Mouse (Mus musculus) urinary bladder, postnatal 25 days (tissue): ENCODE measurements around the gene Dnajb5.

ENCODE experiments used
- DNase-seq: peaks from one replicate; pipeline ENCODE4 v3.0.0; 2022; ENCODE audit warnings: low spot score

Dnajb5 gene

DNA sequence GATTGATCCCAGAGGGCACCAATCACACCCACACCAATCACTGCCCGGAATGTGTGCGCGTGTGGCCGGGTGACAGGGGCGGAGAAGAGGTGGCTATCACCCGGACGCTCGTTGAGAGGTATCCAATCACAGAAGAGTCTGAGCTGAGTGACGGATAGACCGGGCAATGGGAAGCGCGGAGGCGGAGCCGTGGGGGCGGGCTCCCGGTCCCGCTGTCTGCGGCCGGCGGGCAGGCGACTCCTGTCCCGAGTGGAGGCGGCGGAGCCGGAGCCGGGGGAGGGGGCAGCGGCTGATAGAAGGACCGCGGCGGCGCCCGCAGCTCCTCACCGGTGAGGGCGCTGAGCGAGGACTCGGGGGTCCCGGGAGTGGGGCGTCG, at the start of gene Dnajb5:
Gene Dnajb5, plus strand, starts transcription at position 139 of the 376 bp plus-strand sequence.
- peak; percentile 95 for DNase-seq

DNA sequence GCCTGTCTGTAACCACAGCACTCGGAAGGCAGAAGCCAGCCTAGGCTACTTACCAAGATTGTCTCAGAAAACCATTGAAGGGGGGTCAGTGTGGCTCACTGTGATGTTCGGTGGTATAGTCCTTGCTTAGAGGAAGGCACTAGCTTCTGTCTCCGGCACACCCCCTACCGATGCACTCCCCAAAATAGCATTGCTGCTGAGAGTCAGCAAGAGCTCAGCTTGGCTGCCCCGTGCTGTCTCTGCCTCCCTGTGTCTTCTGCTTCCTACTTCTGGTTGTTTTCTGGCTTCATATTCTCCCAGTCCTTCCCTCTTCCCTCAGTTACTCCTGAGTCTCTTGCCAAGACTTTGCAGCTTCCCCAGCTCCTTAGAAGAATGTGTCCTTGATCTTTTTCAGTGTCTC, 48.7 kb upstream of the Dnajb5 start:
- DNase-seq: no peak

DNA sequence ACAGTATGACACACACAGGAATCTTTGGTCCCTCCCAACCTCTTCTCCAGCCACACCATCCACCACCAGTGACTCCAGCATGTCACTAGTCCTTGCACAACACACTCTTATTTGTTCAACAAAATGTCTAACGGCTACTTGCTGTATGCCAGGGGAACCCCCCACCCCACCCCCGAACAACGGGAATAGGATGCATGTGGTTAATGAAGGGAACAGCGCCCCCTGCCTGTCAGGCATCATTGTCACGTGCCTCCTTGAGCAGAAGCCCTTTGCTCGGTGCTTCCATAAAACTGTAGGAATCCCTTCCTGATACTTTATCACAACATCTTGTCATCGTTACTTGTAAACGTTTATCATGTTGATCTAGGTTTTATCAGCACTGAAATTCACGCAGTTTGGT, 47.4 kb upstream of the Dnajb5 start:
- no peak for DNase-seq

DNA sequence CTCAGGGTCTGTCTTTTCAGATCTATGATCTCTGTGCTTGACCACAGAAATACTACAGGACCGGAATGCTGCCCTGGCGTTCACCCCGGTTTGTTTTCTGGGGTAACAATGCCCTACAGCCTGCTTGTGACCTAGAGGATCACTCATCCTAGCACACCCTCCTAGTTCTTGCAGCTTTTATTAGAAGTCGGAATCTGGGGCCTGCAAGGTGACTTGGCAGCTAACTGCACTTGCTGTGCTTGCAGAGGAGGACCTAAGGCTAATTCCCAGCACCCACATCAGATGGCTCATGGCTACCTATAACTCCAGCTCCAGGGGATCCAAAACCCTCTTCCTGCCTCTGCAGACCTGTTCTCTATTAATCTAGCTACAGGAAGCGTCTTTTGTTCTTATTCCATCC, 46.9 kb upstream of the Dnajb5 start:
- no peak for DNase-seq

DNA sequence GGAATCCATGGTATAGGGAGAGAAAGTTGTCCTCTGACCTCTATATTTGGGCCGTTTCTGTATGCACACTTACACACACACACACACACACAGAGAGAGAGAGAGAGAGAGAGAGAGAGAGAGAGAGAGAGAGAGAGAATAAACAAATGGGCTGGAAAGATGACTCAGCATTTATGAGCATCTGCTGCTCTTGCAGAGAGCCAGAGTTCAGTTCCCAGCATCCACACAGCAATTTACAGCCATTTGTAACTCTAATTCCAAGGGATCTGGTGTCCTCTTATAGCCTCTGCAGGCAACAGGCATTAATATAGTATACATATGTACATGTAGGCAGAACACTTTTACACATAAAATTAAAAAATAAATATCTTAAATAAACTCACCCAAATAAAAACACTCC, 45.7 kb upstream of the Dnajb5 start:
- DNase-seq: no peak

DNA sequence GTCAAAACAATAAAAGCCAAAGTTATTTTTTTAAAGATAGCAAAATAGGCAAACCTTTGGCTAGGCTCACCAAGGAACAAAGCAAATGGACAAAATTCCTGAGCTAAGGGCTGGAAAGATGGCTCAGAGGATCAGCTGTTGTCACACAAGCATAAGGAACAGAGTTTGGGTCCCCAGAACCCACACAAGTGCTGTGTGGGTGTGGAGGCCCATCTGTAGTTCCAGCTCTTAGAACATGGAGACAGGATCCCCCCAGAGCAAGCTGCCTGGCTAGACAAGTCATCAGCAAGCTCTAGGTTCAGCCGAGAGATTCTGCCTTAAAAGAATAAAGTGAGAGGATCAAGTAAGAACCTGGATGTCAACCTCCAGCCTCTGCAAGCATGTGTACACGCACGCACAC, 45.1 kb upstream of the Dnajb5 start:
- DNase-seq: no peak

DNA sequence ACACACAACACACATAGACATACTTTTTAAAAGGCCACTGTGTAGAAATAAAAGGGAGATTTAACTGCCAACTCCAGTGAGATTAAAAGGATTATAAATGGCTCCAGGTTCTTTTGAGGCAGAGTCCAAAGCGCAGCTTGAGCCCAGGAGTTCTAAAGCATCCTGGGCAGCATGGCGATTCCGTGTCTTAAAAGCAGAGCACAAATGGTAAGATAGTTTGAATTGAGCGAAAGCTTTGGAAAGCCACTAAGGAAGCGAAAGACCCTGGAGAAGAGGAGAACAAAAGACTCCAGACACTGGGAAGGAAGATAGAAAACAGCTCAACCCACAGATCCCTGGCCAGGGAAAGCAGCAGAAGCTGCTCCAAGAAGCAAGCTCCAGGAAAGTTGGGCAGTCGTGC, 44.6 kb upstream of the Dnajb5 start:
- DNase-seq: no peak

DNA sequence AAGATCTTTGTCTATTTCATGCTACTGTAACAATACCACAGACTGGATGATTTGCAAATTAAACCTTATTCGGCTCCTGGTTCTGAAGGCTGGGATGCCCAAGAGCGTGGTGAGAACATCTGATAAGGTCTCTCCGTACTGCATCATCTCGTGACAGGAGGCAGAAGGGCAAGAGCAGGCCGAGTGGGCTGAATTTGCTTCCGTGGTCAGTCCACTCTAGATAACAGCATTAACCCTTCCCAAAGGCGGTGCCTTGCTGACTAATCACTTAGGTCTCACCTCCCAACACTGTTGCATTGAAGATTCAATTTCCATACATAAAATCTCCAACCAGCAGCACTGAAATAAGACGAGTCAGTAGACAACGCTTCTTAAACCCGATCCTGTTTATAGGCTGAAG, 36.2 kb upstream of the Dnajb5 start:
- no peak for DNase-seq

DNA sequence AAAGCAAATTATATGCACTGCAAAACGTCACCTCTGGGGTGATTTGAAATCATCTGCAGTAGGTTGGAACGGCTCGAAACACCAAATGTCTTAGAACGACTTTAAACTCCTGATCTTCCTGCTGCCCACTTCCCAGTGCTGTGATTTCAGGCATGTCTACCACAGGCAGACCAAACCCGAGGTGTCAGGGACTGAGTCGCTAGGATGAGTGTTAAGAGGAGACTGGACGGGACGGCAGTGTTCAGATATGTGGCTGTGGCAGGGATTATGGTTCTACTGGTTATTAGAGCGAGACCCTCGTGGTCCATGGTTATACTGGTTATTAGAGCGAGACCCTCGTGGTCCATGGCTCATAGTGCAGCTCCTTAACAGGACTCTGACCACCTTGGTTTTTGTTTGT, 34.3 kb upstream of the Dnajb5 start:
- DNase-seq: no peak

DNA sequence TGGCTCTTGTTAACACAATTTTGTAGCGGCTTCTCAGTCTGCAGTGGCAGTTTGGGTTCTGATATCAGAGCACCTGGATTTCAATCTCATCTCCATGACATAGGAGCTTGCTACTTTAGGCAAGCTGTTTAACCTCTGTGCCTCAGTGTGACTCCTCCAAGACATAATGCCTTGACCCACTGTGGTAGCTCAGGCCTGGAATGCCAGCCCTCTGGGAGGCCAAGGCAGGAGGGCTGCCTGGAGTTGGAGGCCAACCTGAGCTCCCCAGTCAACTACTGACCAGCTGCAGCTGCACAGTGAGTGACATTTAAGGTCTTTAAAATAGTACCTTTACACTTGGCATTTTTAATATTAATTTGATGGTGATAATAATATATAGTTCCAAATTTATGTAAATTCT, 33.6 kb upstream of the Dnajb5 start:
- DNase-seq: no peak

DNA sequence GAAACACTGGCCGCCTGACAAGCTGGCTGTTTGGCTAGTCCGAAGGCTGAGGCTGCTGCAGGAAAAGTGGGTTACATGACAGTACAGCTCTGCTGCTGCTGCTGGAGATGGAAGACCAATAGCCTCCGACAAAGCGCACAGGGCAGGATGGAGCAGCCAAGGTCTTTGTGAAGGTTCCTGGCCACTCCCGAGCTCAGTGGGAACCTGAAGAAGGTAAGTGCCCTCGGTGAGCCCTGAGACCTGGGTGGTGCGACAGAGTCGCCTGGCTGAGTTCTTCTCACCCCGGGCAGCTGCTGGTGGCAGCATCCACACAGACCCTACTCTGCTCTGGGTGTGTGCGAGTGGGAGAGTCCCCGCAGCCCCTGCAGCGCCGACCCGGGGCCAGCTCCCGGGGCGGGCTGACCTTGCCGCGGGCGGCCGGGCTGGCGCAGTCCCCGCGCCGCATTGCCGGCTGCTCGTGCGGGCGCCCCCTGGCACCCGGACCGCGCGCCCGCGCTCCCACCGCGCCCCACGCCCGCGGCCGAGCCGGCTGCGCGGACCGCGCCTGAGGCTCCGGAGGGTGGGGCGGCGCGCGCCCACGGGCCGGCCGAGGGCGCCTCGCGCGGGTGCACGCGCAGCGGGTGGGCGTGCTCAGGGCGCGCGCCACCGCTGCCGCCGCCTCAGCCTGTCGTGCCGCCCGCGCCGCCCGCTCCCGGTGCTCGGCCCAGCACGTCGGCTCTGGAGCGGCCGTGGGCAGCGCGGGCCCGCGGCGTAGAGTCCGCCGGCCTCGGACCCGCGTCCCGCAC, 32.8 kb upstream of the Dnajb5 start, which contains the start of gene Phf24:
Gene Phf24, plus strand, starts transcription at position 44 of the 785 bp plus-strand sequence.
- DNase-seq: peak; percentile 15

DNA sequence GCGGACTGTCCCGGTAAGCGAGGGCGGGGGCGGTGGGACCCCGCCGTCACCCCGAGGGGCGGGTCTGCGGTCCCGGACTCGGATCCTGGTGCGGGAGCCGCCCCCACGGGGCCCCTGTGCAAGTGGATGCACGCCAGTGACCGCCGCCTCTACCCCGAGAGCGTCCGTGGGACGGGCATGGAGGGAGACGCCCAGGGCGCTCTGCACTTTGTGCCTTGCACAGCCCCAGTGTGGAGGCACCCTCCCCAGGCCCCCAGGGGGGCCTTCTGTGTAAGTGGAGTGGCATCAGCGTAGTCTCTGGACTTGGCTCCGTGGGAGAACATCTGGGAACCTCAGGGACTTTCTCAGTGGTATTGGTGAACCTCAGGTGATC, 32.2 kb upstream of the Dnajb5 start:
- no peak for DNase-seq

DNA sequence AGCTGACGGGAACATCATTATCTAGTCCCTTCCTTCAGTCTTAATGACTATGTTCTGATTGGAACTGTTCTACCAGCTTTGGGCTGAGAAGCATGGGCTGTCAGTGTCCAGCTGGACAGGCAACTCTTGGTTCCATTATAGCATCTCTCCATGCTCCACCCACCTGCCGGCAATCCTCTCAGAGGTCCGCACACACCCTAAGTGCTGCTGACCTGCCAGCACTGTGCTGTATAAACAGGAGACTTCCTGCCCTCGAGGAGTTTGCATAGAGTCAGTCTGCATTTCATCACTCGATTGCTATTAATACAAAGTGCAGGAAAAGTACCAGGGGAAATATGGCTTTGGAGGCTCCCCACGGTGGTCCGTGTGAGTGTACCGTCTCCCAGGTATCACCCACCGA, 28.9 kb upstream of the Dnajb5 start:
- DNase-seq: no peak

DNA sequence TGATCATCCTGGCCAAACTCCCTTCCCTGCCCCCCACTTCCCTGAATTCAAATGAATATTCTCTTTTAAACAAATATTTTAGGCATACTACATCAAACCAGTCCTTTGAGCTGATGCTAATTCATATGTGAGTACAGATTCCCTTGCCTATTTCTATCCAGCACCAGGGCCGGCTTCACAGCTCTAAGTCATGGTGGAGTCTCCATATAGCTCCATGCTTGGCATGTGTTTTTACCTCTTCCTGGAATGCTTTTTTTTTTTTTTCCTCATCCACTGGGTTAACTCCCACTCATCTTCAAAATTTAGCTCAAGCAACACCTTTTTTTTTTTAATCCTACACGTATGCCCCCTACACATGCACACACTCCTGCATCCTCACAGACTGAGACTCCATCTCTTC, 28.1 kb upstream of the Dnajb5 start:
- DNase-seq: no peak

DNA sequence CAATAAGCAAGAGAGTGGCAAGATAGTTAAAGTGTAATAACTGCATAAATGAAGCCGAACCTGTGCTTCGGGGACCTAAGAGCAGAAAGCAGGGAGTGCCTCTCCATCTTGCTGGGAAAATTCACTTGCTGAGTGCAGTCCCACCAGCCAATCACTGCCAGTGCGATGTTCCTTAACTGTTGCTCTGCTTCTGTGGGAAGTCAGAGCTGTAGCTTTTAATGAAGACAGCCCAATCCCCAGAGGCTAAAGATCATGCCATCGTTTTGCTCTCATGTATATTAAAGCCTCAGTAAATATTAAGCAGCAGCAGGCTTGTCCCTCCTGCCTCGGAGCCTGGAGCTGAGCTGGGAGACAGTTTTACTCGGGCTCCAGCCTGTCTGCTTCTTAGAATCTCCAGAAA, 27.6 kb upstream of the Dnajb5 start:
- no peak for DNase-seq

DNA sequence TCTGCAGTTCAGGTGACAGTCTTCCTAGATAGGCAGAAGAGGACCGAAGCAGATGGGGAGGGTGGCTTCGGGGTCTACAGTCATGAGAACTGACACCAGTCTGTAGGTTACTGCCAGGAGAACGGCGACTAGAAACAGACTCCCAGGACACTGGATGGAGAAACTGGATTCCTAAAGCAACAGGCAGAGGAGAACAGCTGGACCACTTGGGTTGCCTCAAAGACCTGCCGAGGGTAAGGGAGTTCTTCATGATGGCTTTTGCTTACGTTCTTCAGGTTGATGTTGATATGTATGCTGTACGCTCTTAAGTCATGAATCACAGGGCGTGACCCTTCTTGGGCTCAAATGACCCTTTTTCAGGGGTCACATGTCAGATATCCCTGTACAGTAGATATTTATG, 27.2 kb upstream of the Dnajb5 start:
- DNase-seq: no peak

DNA sequence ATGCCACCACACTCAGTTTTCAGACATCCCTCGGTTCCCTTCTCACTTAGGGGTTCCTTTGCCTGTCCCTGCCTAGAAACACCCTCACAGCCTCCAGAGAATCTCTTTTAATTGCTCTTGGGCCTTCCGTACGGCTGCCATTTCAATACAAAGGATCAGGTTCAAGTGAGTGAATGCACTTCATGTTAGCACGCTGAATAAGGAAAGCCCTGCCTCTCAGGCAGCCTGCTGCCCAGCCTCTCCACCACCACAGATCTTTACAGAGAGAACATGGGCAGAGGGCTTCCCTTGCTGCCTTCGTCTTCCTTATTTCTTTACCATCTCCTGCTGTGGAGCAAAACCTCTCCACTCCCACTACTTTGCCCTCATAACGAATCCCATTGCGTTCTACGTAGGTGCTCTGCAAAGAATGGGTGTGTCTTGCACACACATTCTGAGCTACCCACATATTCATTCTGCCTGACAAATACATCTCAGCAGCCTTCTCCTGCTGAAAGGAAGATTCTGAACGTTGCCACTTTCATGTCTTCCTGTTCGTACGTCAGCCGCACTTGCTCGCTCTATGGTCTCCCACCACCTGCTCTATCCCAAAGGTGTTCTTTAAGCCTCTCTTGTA, 25.4 kb upstream of the Dnajb5 start:
- DNase-seq: no peak

DNA sequence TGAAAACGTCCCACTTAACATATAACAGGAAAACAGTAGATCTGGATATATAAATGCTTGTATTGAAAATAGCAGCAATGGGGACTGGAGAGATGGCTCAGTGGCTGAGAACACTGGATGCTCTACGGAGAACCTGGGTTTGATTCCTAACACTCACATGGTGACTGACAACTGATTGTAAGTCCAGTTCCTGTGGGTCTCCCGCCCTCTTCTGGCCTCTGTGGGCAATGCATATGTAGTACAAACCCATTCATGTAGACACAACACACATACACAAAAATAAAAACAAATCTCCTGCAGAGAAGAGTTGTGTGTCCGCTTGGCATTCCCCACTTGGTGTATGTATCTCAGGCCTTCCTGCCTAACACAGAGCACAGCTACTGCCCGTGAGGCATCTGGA, 21.4 kb upstream of the Dnajb5 start:
- no peak for DNase-seq

DNA sequence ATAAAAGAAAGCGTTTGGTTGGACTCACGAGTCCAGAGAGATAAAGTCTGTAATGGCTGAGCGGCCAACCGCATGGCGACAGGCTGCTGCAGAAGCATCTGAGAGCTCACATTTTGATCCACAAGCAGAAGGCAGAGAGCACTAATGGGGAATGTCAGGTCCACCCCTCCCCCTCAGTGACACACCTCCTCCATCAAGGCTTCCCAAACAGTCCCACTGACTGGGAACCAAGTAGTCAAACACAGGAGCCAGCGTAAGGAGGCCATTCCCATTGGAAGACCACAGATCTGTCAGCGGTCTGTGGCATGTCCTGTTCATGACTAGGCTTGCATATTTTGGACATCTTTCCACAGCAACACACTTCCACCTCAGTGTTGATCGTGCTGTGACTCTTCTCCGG, 20.7 kb upstream of the Dnajb5 start:
- no peak for DNase-seq

DNA sequence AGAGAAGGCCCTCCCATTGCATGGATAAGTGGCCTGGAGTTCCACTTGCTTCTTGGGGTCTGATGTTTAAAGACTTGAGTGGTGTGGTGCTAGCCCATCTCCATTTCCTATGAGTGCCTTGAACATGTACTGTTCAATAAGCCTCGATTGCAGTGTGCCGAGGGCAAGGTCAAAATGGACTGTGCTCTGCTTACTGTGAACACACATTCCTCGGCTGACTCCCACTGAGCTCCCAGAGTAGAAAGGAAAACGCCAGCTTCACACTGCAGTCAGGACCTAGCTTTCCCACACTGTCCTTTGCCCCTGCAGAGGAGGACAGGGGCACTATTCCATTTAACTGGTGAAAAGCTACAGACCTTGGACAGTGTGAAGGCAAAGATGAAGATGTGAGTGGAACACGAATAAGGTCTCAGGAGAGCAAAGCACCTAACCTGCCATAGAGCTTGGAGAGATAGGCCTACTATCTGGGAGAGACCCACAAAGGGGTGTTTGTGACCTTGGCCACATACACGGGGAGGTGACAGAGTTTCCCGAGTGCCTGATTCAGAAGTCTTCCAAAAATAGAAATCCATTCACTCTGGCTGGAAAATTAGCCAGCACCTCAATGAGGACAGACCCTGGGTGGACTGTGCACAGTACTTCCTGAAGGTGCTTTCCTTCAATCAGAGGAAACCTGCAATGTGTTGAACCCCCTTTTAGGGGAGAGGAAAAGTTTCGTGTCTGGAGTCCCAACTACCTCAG, 17.2 kb upstream of the Dnajb5 start:
- no peak for DNase-seq

DNA sequence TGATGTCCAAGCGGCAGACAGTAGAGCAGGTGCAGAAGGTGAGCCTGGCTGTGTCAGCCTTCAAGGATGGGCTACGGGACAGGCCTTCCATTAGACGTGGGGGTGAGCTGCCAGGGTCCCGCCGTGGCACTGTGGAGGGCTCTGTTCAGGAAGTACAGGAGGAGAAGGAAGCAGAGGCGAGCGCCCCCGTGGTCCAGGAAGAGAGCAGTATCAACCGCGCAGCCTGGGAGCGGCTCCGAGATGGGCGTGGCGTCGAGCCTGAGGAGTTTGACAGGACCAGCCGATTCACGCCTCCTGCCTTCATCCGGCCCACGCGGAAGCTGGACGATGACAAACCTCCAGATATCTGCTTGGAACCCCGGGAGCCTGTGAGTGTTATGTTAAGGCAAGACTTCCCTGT, 16.0 kb upstream of the Dnajb5 start:
- peak; percentile 53 for DNase-seq

DNA sequence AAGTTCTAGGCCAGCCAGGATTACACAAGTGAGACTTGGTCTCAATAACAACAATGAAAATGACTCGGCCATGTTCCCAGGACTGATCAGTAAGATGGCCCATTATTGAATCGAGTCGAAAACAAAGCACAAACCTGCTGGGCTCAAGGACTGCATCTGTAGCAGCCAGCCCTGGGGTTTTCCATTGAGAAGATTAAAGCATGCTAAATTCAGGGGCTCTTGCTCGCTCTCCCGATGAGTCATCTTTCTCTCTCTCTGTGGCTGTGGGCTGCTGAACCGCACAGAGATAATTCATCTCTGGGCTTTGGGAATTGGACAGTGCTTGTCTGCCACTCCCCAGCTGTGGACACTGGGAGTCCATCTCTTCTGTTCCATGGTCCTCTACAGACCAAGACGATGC, 8.2 kb upstream of the Dnajb5 start:
- DNase-seq: no peak

DNA sequence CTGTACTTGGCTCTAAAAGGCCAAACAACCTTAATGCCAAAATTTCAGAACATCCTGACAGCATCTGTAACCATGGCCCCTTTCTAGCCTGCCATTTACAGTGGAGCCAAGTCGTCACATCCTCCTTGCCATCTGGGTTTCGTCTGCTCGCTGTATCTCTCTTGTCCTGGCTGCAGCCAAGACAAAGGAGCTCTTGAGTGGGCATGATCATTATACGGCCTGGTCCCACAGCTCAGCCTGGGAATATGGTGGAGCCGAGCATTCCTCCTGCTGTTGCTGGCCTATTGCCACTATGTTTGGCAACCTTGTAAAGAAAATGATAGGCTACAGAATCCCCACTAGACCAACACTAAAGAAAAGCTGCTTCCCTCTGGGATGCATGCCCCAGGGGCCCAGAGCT, 6.3 kb upstream of the Dnajb5 start:
- DNase-seq: no peak
